Mouse (Mus musculus) CH12.LX (cell line): ENCODE results near the gene Retreg3. TPM values are rescaled to one million over a fixed set of nuclear protein-coding genes. Genes with fewer than 3 reads are reported as not detected.

Experiments
- DNase-seq: peaks from one replicate; pipeline ENCODE4 v3.0.0-alpha.2; 2013; ENCODE audit errors: extremely low read depth
- H3K27ac ChIP-seq: 2 replicates; pipeline ENCODE4 v1.5.1; 2012; ENCODE audit warnings: low read depth, mild to moderate bottlenecking, control low read depth, moderate library complexity; ENCODE audit not compliant: insufficient read depth
- H3K27me3 ChIP-seq: replicated peaks from 2 replicates; pipeline ENCODE3; 2012; ENCODE audit warnings: inconsistent platforms
- H3K36me3 ChIP-seq, 2 experiments: replicated peaks in 1 of 2; 2 replicates each; pipeline versions ENCODE3 to v1.6.1; 2012; ENCODE audit warnings: inconsistent platforms in 1 of 2, low read length in 1 of 2, mild to moderate bottlenecking in 1 of 2, mixed read lengths in 1 of 2, moderate library complexity in 1 of 2; ENCODE audit not compliant: control insufficient read depth in 1 of 2, insufficient read depth in 1 of 2
- H3K4me1 ChIP-seq, 2 experiments: 2 replicates each; pipeline ENCODE4 v1.6.1; 2012; ENCODE audit warnings: inconsistent platforms in 1 of 2, moderate library complexity in 1 of 2; ENCODE audit not compliant: insufficient read depth in 2 of 2, control insufficient read depth in 1 of 2
- H3K4me2 ChIP-seq: 2 replicates; pipeline ENCODE4 v1.6.1; 2012; ENCODE audit warnings: low read depth, mild to moderate bottlenecking, control low read depth; ENCODE audit not compliant: poor library complexity, insufficient read depth, severe bottlenecking
- H3K4me3 ChIP-seq, 3 experiments: fragments of 150-350 bp in 1 of 3; sonication (generic) in 1 of 3; replicated peaks in 1 of 3; 2 replicates each; pipeline versions ENCODE3 to v1.5.1; 2011 to 2012; ENCODE audit warnings: low read depth in 2 of 3, low read length in 2 of 3, mild to moderate bottlenecking in 2 of 3, moderate library complexity in 2 of 3, control low read depth in 1 of 3, improper control_type of control experiment in 1 of 3, inconsistent platforms in 1 of 3, mixed read lengths in 1 of 3; ENCODE audit not compliant: poor library complexity in 1 of 3
- H3K79me2 ChIP-seq: replicated peaks from 2 replicates; pipeline ENCODE4 v1.6.1; 2012; ENCODE audit warnings: mild to moderate bottlenecking, moderate library complexity; ENCODE audit not compliant: control insufficient read depth, poor library complexity, insufficient read depth, severe bottlenecking; ENCODE audit errors: extremely low read depth
- H3K9ac ChIP-seq: 2 replicates; pipeline ENCODE4 v1.6.1; 2012; ENCODE audit warnings: low read depth, mild to moderate bottlenecking, control low read depth, moderate library complexity; ENCODE audit not compliant: insufficient read depth
- H3K9me3 ChIP-seq: replicated peaks from 2 replicates; pipeline ENCODE3; 2012; ENCODE audit warnings: low read length, inconsistent platforms, mixed read lengths
- BHLHE40 ChIP-seq: IDR thresholded peaks from 2 replicates; pipeline ENCODE4 v1.6.1; 2011; ENCODE audit warnings: mild to moderate bottlenecking, low read depth, low read length, improper control_type of control experiment
- CHD1 ChIP-seq: IDR thresholded peaks from 2 replicates; pipeline ENCODE4 v1.6.1; 2012; ENCODE audit warnings: low read depth, low read length, improper control_type of control experiment, inconsistent platforms
- CHD2 ChIP-seq: IDR thresholded peaks from 2 replicates; pipeline ENCODE4 v1.6.1; 2011; ENCODE audit warnings: low read length, improper control_type of control experiment
- CTCF ChIP-seq, 2 experiments: IDR thresholded peaks in 1 of 2; conservative IDR thresholded peaks in 1 of 2; 2 replicates each; pipeline ENCODE4 v1.5.1; 2011 to 2012; ENCODE audit warnings: low read depth in 2 of 2, low read length in 2 of 2, improper control_type of control experiment in 1 of 2, inconsistent platforms in 1 of 2, mild to moderate bottlenecking in 1 of 2, moderate library complexity in 1 of 2
- E2F4 ChIP-seq: IDR thresholded peaks from 2 replicates; pipeline ENCODE4 v1.6.1; 2011; ENCODE audit warnings: low read depth, low read length, improper control_type of control experiment; ENCODE audit not compliant: insufficient replicate concordance
- ELF1 ChIP-seq: IDR thresholded peaks from 2 replicates; pipeline ENCODE4 v1.6.1; 2014; ENCODE audit warnings: low read depth, mild to moderate bottlenecking, inconsistent platforms, low read length, improper control_type of control experiment
- EP300 ChIP-seq: IDR thresholded peaks from 2 replicates; pipeline ENCODE4 v1.6.1; 2011; ENCODE audit warnings: low read length, improper control_type of control experiment
- HCFC1 ChIP-seq: IDR thresholded peaks from 2 replicates; pipeline ENCODE4 v1.6.1; 2012; ENCODE audit warnings: low read depth, mild to moderate bottlenecking, inconsistent platforms, low read length, improper control_type of control experiment
- JUND ChIP-seq: conservative IDR thresholded peaks from 2 replicates; pipeline ENCODE4 v1.6.1; 2011; ENCODE audit warnings: low read depth, low read length, improper control_type of control experiment
- KAT2A ChIP-seq: IDR thresholded peaks from 2 replicates; pipeline ENCODE4 v1.6.1; 2012; ENCODE audit warnings: low read length, improper control_type of control experiment, inconsistent platforms; ENCODE audit not compliant: insufficient replicate concordance
- MAFK ChIP-seq: IDR thresholded peaks from 2 replicates; pipeline ENCODE4 v1.6.1; 2011; ENCODE audit warnings: low read length, improper control_type of control experiment; ENCODE audit not compliant: insufficient replicate concordance
- MAX ChIP-seq: IDR thresholded peaks from 2 replicates; pipeline ENCODE4 v1.6.1; 2011; ENCODE audit warnings: low read length, improper control_type of control experiment
- MAZ ChIP-seq: IDR thresholded peaks from 2 replicates; pipeline ENCODE4 v1.6.1; 2012; ENCODE audit warnings: low read depth, mild to moderate bottlenecking, inconsistent platforms, low read length, improper control_type of control experiment, moderate library complexity
- MEF2A ChIP-seq: IDR thresholded peaks from 2 replicates; pipeline ENCODE4 v1.6.1; 2014; ENCODE audit warnings: low read depth, mild to moderate bottlenecking, inconsistent platforms, low read length, improper control_type of control experiment, borderline replicate concordance
- MYC ChIP-seq: IDR thresholded peaks from 2 replicates; pipeline ENCODE4 v1.6.1; 2011; ENCODE audit warnings: low read depth, mild to moderate bottlenecking, improper control_type of control experiment, low read length
- NELFE ChIP-seq: IDR thresholded peaks from 2 replicates; pipeline ENCODE4 v1.6.1; 2011; ENCODE audit warnings: low read depth, low read length, improper control_type of control experiment
- NRF1 ChIP-seq: IDR thresholded peaks from 2 replicates; pipeline ENCODE4 v1.6.1; 2014; ENCODE audit warnings: low read depth, mild to moderate bottlenecking, inconsistent platforms, low read length, improper control_type of control experiment, moderate library complexity
- POLR2A ChIP-seq: IDR thresholded peaks from 2 replicates; pipeline ENCODE4 v1.6.1; 2011; ENCODE audit warnings: low read depth, mild to moderate bottlenecking, improper control_type of control experiment, low read length
- POLR2AphosphoS2 ChIP-seq: IDR thresholded peaks from 2 replicates; pipeline ENCODE4 v1.6.1; 2011; ENCODE audit warnings: low read depth, low read length, improper control_type of control experiment
- RAD21 ChIP-seq: IDR thresholded peaks from 2 replicates; pipeline ENCODE4 v1.6.1; 2011; ENCODE audit warnings: low read depth, mild to moderate bottlenecking, low read length, improper control_type of control experiment, moderate library complexity
- RCOR1 ChIP-seq: conservative IDR thresholded peaks from 2 replicates; pipeline ENCODE4 v1.6.1; 2012; ENCODE audit warnings: low read depth, mild to moderate bottlenecking, inconsistent platforms, low read length, improper control_type of control experiment
- SMC3 ChIP-seq: IDR thresholded peaks from 2 replicates; pipeline ENCODE4 v1.6.1; 2011; ENCODE audit warnings: low read depth, low read length, improper control_type of control experiment
- TBP ChIP-seq: conservative IDR thresholded peaks from 2 replicates; pipeline ENCODE4 v1.6.1; 2011; ENCODE audit warnings: low read depth, low read length, improper control_type of control experiment
- TCF12 ChIP-seq: IDR thresholded peaks from 2 replicates; pipeline ENCODE4 v1.6.1; 2014; ENCODE audit warnings: low read depth, mild to moderate bottlenecking, inconsistent platforms, low read length, improper control_type of control experiment
- UBTF ChIP-seq: IDR thresholded peaks from 2 replicates; pipeline ENCODE4 v1.6.1; 2012; ENCODE audit warnings: low read depth, mild to moderate bottlenecking, inconsistent platforms, low read length, improper control_type of control experiment, moderate library complexity
- USF1 ChIP-seq: IDR thresholded peaks from 2 replicates; pipeline ENCODE4 v1.6.1; 2014; ENCODE audit warnings: low read depth, mild to moderate bottlenecking, inconsistent platforms, low read length, improper control_type of control experiment
- USF2 ChIP-seq: conservative IDR thresholded peaks from 2 replicates; pipeline ENCODE4 v1.6.1; 2011; ENCODE audit warnings: low read depth, low read length, improper control_type of control experiment
- ZC3H11A ChIP-seq: IDR thresholded peaks from 2 replicates; pipeline ENCODE4 v1.6.1; 2012; ENCODE audit warnings: low read depth, mild to moderate bottlenecking, inconsistent platforms, low read length, improper control_type of control experiment
- ZKSCAN1 ChIP-seq: IDR thresholded peaks from 2 replicates; pipeline ENCODE4 v1.6.1; 2012; ENCODE audit warnings: low read depth, inconsistent platforms, low read length, improper control_type of control experiment, borderline replicate concordance
- ZMIZ1 ChIP-seq: IDR thresholded peaks from 2 replicates; pipeline ENCODE4 v1.6.1; 2012; ENCODE audit warnings: low read depth, mild to moderate bottlenecking, inconsistent platforms, low read length, improper control_type of control experiment
- ZNF384 ChIP-seq: IDR thresholded peaks from 2 replicates; pipeline ENCODE4 v1.6.1; 2012; ENCODE audit warnings: low read depth, low read length, improper control_type of control experiment, inconsistent platforms
- dilution Hi-C: fragments of 300-500 bp; cut with MboI; formaldehyde crosslinking; loops from 2 replicates; pipeline ENCODE4 v1.14.3; 2020; ENCODE audit warnings: low sequenced_read_pairs; ENCODE audit not compliant: extremely low pct_unique_long_range_greater_than_20kb, extremely low pct_ligation_motif_present
- in situ Hi-C: fragments of 300-500 bp; cut with MboI; formaldehyde crosslinking; loops from 3 replicates; pipeline ENCODE4 v1.14.3; 2019; ENCODE audit warnings: low sequenced_read_pairs, low pct_ligation_motif_present, low pct_unique_long_range_greater_than_20kb, mixed read lengths
- polyA plus RNA-seq: library from polyadenylated mRNA; unstranded; fragments of >175 nt; gene quantifications from 2 replicates; pipeline ENCODE4 v1.2.1, GENCODE M21; 2012; ENCODE audit warnings: low read depth; ENCODE audit not compliant: insufficient read length
- total RNA-seq, 2 experiments: library from RNA; depleted of rRNA; stranded (reverse); fragments of 300-350 nt in 1 of 2; fragments of >200 nt in 1 of 2; gene quantifications; 2 replicates each; pipeline ENCODE4 v1.2.3; 2012 to 2014

Retreg3 gene
- total and polyA plus RNA-seq, 3 experiments = 48.2 to 55.9 (median 54.3) TPM

- Histone ChIP-seq H3K4me2 (no peak overlapping the region), H3K79me2 (no peaks in the 10 kb centered on the region), H3K4me1 (peaks cover 13 to 29% of the 10 kb centered on the region in 2 experiments), H3K9ac (no peak overlapping the region), H3K9me3 (peaks cover 18% of the 10 kb centered on the region), H3K36me3 (peaks cover 6 to 16% of the 10 kb centered on the region in 2 experiments), H3K27me3 (no peaks in the 10 kb centered on the region), H3K4me3 (no peak overlapping the region), H3K27ac (no peak overlapping the region)
- in situ Hi-C loops = no loop called here
- dilution Hi-C loops = no loop called here
- DNase-seq = no peak
- no peak for TF ChIP-seq RCOR1
- no peak for TF ChIP-seq POLR2A
- TF ChIP-seq USF2 = no peak
- TF ChIP-seq CHD1 = no peak
- TF ChIP-seq E2F4 = no peak
- TF ChIP-seq UBTF = no peak
- TF ChIP-seq SMC3 = no peak
- no peak for TF ChIP-seq NRF1
- no peak for TF ChIP-seq JUND
- TF ChIP-seq MEF2A = no peak
- no peak for TF ChIP-seq ELF1
- no peak for TF ChIP-seq RAD21
Measured at GRCm38 (mm10) chr11:101131187-101131586, 11.5 kb upstream of the Retreg3 start.

GRCm38 (mm10) chr11:101130056-101130756 is 10.5 kb upstream of the Retreg3 start:
- Histone ChIP-seq H3K36me3 (peaks cover 16 to 26% of the 10 kb centered on the region in 2 experiments), H3K79me2 (no peaks in the 10 kb centered on the region), H3K4me1 (peaks cover 13 to 29% of the 10 kb centered on the region in 2 experiments), H3K27ac (peak overlapping the region; percentile 15), H3K9ac (0 out of 2 replicates have a peak overlapping the region, but pooled peaks have one; percentile 11), H3K9me3 (peaks cover 22% of the 10 kb centered on the region), H3K27me3 (no peaks in the 10 kb centered on the region), H3K4me2 (peak overlapping the region; percentile 41), H3K4me3 (no peak overlapping the region)
- dilution Hi-C loops = no loop called here
- in situ Hi-C loops = no loop called here
- peak; percentile 95 for DNase-seq
- TF ChIP-seq EP300 (peak; percentile 81), POLR2AphosphoS2 (no peak), ZNF384 (no peak), RAD21 (no peak; the same call in 1 of the 2 replicates), CHD2 (peak; percentile 94), SMC3 (peak; percentile 34), KAT2A (no peak), ZC3H11A (no peak), TBP (peak; percentile 53; the same call in 1 of the 2 replicates), ELF1 (peak; percentile 32), ZMIZ1 (no peak), MAZ (peak; percentile 92; the same call in 1 of the 2 replicates), NRF1 (no peak), CHD1 (no peak), JUND (no peak), MYC (peak; percentile 71), ZKSCAN1 (no peak), MAX (peak; percentile 66), MEF2A (peak; percentile 98), E2F4 (no peak), CTCF (conservative IDR thresholded peaks at IDR 0.05 in 1 of 2, IDR thresholded peaks at IDR 0.05 in 1 of 2; ENCODE audit: low read depth in 2 of 2, low read length in 2 of 2) (no peak; a peak in 1 of 4 replicates), HCFC1 (peak; percentile 31; the same call in 1 of the 2 replicates), BHLHE40 (peak; percentile 63), NELFE (peak; percentile 27; the same call in 1 of the 2 replicates), TCF12 (peak; percentile 97), MAFK (no peak), USF1 (no peak), USF2 (no peak)
